Mouse (Mus musculus) CD8-positive naive resting alpha-beta T cell, adult 2 months (primary cell): ENCODE measurements around the gene Rnd3.

Source experiments
- DNase-seq, 2 experiments: peaks; one replicate each; pipeline ENCODE4 v3.0.0; 2022; ENCODE audit warnings: low read depth in 2 of 2, low spot score in 2 of 2

Rnd3 gene

GRCm38 (mm10) chr2:51132181-51132580 is 16.7 kb downstream of the Rnd3 start:
- no peak for DNase-seq

DNA sequence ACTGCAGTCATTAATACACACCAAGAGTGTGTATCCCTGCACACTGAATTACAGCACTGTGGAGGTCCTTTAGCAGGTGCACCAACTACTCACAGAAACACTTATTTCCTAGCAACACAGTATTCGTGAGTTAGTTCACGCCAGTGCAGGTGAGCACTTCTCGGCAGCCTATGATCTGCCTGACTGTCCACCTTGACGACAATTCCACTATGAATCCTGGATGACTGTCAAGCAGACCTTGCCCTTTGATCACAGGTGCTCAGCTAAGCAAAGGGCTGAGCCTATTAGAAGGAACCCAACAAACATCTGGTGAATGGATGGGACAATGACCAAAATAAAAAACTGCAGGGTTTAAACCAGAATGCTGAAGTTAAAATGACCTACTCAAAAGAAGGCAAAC is 20.8 kb downstream of the Rnd3 start:
- DNase-seq = no peak

- no peak for DNase-seq
These were observed 38.6 kb downstream of the Rnd3 start for GRCm38 (mm10) chr2:51110271-51110670.

GRCm38 (mm10) chr2:51108631-51109030 is 40.3 kb downstream of the Rnd3 start:
- no peak for DNase-seq

DNA sequence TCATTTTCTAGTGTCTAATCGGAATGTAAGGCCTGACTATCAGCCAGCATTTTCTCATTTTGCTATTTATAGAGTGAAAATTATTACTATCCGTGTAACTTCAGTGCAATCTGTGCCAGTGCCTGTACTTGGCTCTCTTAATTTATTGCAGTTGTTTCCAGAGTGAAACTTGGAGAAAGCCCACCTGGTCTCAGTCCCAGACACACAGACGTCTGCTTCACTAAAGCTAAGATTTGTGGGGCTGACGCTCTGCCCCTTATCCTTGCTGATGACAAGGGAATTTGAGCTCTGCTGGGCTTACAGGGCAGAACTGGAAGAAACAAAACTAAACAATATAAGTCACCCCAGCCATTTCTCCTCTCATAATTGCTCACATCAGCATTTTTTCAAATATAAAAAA is 47.7 kb downstream of the Rnd3 start:
- no peak for DNase-seq

GRCm38 (mm10) chr2:51099987-51100386 is 48.9 kb downstream of the Rnd3 start:
- DNase-seq = no peak

- DNase-seq = no peak
These were observed 49.7 kb downstream of the Rnd3 start for GRCm38 (mm10) chr2:51099240-51099639.

DNA sequence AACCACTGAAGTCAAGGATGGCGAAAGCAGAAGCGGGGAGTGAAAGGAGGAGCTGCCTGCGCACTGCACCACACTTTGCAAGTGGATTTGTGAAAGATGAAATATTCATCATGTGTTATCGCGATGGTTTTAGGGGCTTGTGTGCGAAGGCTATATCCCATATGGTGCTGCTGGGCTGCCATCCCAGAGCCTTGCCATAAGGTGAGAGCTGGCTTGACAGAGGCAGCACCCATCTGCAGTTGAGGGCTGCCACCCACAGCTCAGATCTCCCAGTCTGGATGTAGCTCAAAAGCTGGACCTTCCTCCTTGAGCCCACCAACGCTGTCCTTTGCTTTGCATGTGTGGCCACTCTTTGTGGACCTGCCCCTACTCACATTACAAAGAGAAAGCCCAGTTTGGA is 58.2 kb downstream of the Rnd3 start:
- no peak for DNase-seq

DNA sequence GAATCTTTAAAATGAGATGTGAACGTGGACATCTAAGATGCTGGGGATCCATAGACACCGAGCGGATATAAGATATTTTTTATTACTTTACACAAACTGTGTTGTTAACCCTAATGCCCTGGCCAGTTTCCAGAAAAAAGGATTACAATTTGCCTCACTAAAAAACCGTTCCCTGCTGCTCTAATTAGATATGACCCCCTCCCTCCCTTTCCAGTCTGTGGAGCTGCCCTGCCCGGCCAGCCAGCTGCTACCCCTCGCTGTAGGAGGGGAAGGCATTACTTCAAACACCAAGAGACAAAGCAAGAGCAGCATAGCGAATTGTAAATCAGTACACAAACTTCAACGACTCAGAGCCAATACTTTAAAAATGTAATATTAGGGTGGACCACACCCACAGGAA is 58.9 kb downstream of the Rnd3 start:
- DNase-seq = no peak

DNA sequence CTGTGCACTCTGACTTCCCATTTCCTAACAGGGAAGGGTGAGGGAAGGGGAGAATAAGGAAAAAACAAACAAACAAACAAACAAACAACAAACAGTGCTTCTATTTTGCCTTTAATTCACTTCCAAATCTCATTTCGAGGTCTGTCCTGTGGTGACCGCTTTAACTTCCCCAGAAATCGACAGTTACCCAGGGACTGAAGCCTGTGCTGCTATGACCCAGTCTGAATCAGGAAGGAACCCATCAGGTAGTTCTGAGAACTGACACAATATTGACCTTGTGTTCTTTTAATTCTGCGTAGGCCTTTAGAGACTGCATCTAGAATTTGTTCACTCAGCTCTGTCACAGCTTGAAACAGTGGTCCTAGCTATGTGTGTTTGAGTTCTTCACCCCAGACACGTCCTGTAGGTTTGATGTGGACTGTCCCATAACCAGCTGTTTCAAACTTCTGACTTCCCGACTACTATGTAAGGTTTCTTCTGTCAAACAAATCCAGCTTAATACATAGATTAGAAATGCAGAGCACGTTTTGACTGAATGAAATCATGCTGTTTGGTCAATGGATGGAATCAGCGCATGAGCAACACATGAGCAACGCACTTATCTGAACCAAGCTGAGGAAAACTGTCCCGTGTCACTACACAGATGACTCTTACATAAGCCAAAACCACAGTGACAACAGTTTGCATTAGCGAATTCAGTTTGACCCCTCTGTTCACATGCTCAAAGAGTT is 59.9 kb downstream of the Rnd3 start:
- no peak for DNase-seq

DNA sequence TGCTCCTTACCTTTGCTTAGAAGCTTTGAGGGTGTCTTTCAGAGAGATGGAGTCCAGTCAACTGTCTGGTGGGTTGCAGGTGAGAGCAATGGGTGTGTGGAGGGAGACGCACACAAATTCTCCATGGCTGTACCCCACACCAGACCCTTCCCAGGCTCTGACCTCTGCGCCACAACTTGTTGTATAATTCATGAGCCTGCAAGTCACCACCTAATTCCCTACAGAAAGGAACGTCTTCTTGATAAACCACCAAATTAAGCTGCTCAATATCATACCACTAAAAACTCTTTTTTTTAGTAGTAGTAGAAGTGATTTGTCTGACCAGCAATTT is 60.8 kb downstream of the Rnd3 start:
- no peak for DNase-seq

DNA sequence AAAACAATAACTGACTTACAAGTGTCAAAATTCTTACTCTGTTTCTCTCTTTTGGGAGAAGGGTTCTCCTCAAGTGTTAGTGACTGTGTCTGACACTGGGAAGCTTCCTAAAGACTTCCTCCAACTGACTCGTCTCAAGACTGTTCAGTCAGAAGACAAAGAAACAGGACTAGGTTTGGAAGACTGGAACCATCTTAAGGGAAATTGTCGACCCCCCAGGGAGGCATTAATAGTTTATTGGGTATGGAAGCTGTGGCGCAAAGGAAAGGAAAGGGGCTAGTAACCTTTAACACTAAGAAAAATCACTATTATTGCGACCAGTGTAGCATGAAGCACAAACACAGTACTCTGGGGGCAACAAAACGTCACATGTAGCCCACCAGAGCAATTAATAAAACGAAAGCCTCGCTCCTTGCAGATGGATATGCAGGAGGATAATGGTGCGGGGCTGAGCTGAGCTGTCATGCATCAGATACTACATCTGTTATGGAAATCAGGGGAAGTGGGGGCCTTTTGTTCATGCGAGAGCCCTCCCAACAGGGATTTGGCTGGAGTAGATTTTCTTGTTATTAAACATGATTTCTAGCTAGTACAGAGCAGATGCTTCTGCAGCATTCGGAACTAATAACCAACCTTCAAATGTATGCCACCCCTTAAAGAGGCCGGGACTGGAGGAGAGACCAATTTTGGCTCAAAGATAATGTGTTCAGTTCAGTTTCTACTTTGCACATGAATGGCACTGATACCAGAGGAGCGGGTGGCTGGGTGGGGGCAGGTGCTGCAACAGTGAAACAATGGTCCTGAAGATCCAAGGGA is 61.4 kb downstream of the Rnd3 start:
- no peak for DNase-seq

GRCm38 (mm10) chr2:51085155-51085554 is 63.8 kb downstream of the Rnd3 start:
- no peak for DNase-seq

GRCm38 (mm10) chr2:51082714-51083351 is 66.1 kb downstream of the Rnd3 start:
- DNase-seq = no peak
